Mouse (Mus musculus): ENCODE measurements around the gene Usp46. TPM values are rescaled to one million over a fixed set of nuclear protein-coding genes. Genes with fewer than 3 reads are reported as not detected.
A peak's percentile ranks its signal among the peaks of the same experiment; 100 is the strongest.

Usp46 gene
- total and polyA plus RNA-seq, 3 experiments: 1.7 to 22.5 (median 16.3) TPM

DNA sequence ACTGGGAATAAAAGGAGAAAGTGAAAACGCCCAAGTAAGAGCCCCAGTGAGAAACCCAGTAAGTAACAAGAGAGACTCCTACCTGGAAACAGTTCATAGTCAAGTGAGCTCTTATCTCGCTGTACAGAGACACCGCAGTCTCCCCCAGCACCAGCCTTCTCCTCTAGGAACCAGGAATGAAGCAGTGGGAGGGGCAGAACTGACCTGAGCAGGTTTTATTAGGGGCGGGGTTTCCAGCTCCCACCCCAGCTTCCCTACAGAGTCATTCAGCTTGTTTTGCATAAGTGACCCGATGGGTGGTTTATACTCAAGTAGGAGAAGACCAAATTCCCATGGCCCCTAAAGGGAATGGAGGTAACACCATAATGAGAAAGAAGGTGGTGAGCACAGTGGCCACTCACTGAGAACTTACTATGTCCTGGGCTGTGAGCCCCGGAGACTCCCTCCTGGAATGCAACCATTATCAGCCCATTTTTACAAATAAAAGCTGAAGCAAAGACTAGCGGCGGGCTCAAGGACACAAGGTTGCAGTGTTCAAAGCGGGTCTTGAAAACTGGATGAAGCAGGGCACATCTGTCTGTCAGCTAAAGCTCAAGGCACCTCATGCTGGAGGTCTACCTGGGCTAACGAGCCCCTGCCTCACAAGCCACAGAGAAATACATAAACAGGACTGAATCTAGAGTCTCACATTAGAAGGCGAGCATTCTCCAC lies 2.5 kb downstream of the Usp46 start:
- H3K36me3 ChIP-seq (replicated peaks): peaks cover 22% of the 10 kb centered on the region
- no peaks in the 10 kb centered on the region for H3K9me3 ChIP-seq (replicated peaks)
- H3K4me3 ChIP-seq (ENCODE audit: low read depth, low read length): peak overlapping the region; percentile 66
- DNase-seq (ENCODE audit: low spot score): peak; percentile 61
- TF ChIP-seq TAL1 (conservative IDR thresholded peaks at IDR 0.05; ENCODE audit: low read depth, low read length) (peak; percentile 72), CTCF (IDR thresholded peaks at IDR 0.05; ENCODE audit: low read depth, low read length) (no peak), GATA1 (IDR thresholded peaks at IDR 0.05; ENCODE audit: borderline replicate concordance, low read length) (no peak), POLR2AphosphoS5 (IDR thresholded peaks at IDR 0.05; ENCODE audit: insufficient replicate concordance, low read depth, low read length) (no peak)
- ATAC-seq (ENCODE audit: extremely low read depth, insufficient number of reproducible peaks, low FRiP score, poor library complexity, severe bottlenecking): peak; percentile 61
- peaks cover 78% of the 10 kb centered on the region for H3K4me1 ChIP-seq (ENCODE audit: insufficient read depth, low read depth, low read length)
- no peaks in the 10 kb centered on the region for H3K27me3 ChIP-seq (ENCODE audit: insufficient read depth, low read length)

DNA sequence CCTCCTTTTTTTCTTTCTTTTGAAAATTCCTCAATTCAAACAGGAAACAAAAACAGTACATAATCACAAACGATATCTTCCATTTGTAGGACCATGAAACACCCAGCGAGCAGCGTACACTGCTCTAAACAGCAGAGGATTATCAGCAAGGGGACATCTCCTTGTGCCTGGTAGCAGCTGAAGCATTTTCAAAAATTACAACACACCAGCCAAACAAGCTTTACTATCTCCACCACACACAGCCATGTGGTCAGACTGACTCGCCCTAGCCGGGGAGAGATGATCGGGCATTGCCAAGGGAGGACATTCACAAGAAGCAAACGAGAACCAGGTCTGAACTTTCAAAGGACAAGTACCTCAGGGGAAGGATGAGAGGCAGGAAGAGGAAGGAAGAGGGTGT lies 3.4 kb downstream of the Usp46 start:
- Histone ChIP-seq H3K4me1 (ENCODE audit: insufficient read depth, low read depth, low read length) (peaks cover 76% of the 10 kb centered on the region), H3K27me3 (ENCODE audit: insufficient read depth, low read length) (no peaks in the 10 kb centered on the region), H3K9me3 (replicated peaks) (no peaks in the 10 kb centered on the region), H3K36me3 (replicated peaks) (peaks cover 28% of the 10 kb centered on the region), H3K4me3 (ENCODE audit: low read depth, low read length) (peak overlapping the region; percentile 66)
- DNase-seq (ENCODE audit: low spot score): peak; percentile 30
- TF ChIP-seq TAL1 (conservative IDR thresholded peaks at IDR 0.05; ENCODE audit: low read depth, low read length) (peak; percentile 64), GATA1 (IDR thresholded peaks at IDR 0.05; ENCODE audit: borderline replicate concordance, low read length) (no peak), GATA2 (IDR thresholded peaks at IDR 0.05; ENCODE audit: borderline replicate concordance, low read depth, low read length) (no peak), POLR2AphosphoS5 (IDR thresholded peaks at IDR 0.05; ENCODE audit: insufficient replicate concordance, low read depth, low read length) (no peak), CTCF (IDR thresholded peaks at IDR 0.05; ENCODE audit: low read depth, low read length) (no peak)
- ATAC-seq (ENCODE audit: extremely low read depth, insufficient number of reproducible peaks, low FRiP score, poor library complexity, severe bottlenecking): peak; percentile 32

DNA sequence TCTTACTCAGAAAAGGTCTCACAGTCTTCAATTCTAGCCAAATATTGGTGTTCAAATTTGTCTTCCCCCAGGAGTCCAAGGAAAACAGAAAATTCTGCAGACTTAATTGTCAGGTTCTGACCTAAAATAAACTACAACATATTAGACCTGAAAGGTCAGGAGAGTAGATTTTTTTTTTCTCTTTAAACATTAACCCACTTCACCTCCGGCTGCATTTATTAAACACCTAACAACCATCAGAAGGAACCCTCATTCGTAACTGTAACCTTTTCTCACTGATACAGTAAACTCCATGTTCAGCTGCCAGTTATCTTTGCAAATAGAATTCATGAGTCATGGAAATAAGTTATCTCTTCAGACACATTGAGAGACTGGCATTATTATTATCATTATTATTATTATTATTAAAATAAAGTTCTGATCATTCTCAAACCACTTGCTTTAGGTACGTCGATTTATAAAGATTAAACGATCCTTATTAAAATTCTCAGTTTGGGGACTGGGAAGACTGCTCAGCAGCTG lies 4.9 kb downstream of the Usp46 start:
- Histone ChIP-seq H3K4me3 (ENCODE audit: low read depth, low read length) (peak overlapping the region; percentile 66; the same call in 1 of the 2 replicates), H3K4me1 (ENCODE audit: insufficient read depth, low read depth, low read length) (peaks cover 64% of the 10 kb centered on the region), H3K27me3 (ENCODE audit: insufficient read depth, low read length) (no peaks in the 10 kb centered on the region), H3K9me3 (replicated peaks) (no peaks in the 10 kb centered on the region), H3K36me3 (replicated peaks) (peaks cover 38% of the 10 kb centered on the region)
- TF ChIP-seq TAL1 (conservative IDR thresholded peaks at IDR 0.05; ENCODE audit: low read depth, low read length) (0 out of 2 replicates have a peak, but pooled peaks have one; percentile 25), GATA2 (IDR thresholded peaks at IDR 0.05; ENCODE audit: borderline replicate concordance, low read depth, low read length) (no peak), CTCF (IDR thresholded peaks at IDR 0.05; ENCODE audit: low read depth, low read length) (no peak), POLR2AphosphoS5 (IDR thresholded peaks at IDR 0.05; ENCODE audit: insufficient replicate concordance, low read depth, low read length) (no peak)
- no peak for DNase-seq (ENCODE audit: low spot score)
- peak; percentile 26 for ATAC-seq (ENCODE audit: extremely low read depth, insufficient number of reproducible peaks, low FRiP score, poor library complexity, severe bottlenecking)

DNA sequence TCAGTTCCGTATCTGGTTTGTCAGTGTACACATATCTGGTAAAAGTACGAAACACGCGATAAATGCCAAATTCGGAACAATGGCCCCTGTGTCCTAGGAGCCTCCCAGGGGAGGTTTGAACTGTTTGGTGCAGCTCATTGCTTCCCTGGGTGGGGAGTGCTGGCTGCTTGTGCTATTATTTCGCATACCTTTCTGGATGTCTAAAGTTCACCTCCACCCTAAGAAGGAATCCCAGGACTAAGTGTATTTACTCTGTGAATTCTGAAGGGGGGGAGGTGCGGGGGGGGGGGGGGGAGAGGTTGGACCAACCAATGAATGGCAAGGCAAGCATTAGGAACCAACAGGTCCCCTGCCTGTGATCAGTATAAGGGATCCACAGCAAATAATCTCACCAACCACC lies 6.0 kb downstream of the Usp46 start:
- DNase-seq (ENCODE audit: low spot score) (no peak), ATAC-seq (ENCODE audit: extremely low read depth, insufficient number of reproducible peaks, low FRiP score, poor library complexity, severe bottlenecking) (no peak)
- Histone ChIP-seq H3K36me3 (replicated peaks) (peaks cover 41% of the 10 kb centered on the region), H3K4me1 (ENCODE audit: insufficient read depth, low read depth, low read length) (peaks cover 64% of the 10 kb centered on the region), H3K9me3 (replicated peaks) (no peaks in the 10 kb centered on the region), H3K4me3 (ENCODE audit: low read depth, low read length) (no peak overlapping the region; the same call in 1 of the 2 replicates), H3K27me3 (ENCODE audit: insufficient read depth, low read length) (no peaks in the 10 kb centered on the region)
- TF ChIP-seq GATA1 (IDR thresholded peaks at IDR 0.05; ENCODE audit: borderline replicate concordance, low read length): no peak
- no peak for TF ChIP-seq POLR2AphosphoS5 (IDR thresholded peaks at IDR 0.05; ENCODE audit: insufficient replicate concordance, low read depth, low read length)
- no peak for TF ChIP-seq CTCF (IDR thresholded peaks at IDR 0.05; ENCODE audit: low read depth, low read length)
- no peak for TF ChIP-seq TAL1 (conservative IDR thresholded peaks at IDR 0.05; ENCODE audit: low read depth, low read length)
- TF ChIP-seq GATA2 (IDR thresholded peaks at IDR 0.05; ENCODE audit: borderline replicate concordance, low read depth, low read length): no peak

DNA sequence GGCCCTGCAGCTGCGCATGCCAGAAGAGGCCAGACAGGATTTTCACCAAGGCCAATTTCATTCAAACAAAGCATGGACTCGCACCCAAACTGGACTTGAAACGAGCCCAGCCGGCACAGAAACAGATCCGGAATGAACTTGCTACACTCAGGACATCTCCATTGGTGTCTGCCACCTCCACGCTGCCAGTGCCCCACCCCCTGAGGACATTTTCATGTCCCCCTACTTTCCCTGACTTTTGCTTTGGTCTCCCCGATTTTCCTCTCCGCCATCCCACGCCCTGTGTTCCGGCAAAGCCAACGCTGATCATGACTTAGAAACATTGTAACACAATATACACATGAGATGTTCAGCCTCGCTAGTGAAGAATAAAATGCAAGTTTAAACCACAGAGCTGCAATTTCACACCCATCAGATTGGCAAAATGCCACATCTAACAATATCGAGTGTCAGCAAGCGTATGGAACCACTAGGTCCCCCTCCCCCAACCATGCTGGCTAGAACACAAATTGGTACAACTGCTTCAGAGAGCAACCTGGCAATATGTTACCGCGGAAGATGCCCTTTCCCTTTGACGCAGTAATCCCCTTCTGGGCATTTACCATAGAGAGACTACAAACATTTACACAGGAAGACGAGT lies 6.7 kb downstream of the Usp46 start:
- Histone ChIP-seq H3K27me3 (ENCODE audit: insufficient read depth, low read length) (no peaks in the 10 kb centered on the region), H3K9me3 (replicated peaks) (no peaks in the 10 kb centered on the region), H3K36me3 (replicated peaks) (peaks cover 43% of the 10 kb centered on the region), H3K4me3 (ENCODE audit: low read depth, low read length) (peak overlapping the region; percentile 53; the same call in 1 of the 2 replicates), H3K4me1 (ENCODE audit: insufficient read depth, low read depth, low read length) (peaks cover 62% of the 10 kb centered on the region)
- TF ChIP-seq GATA1 (IDR thresholded peaks at IDR 0.05; ENCODE audit: borderline replicate concordance, low read length) (no peak), POLR2AphosphoS5 (IDR thresholded peaks at IDR 0.05; ENCODE audit: insufficient replicate concordance, low read depth, low read length) (no peak), TAL1 (conservative IDR thresholded peaks at IDR 0.05; ENCODE audit: low read depth, low read length) (no peak), GATA2 (IDR thresholded peaks at IDR 0.05; ENCODE audit: borderline replicate concordance, low read depth, low read length) (no peak), CTCF (IDR thresholded peaks at IDR 0.05; ENCODE audit: low read depth, low read length) (no peak)
- DNase-seq (ENCODE audit: low spot score) (no peak), ATAC-seq (ENCODE audit: extremely low read depth, insufficient number of reproducible peaks, low FRiP score, poor library complexity, severe bottlenecking) (no peak)

All from G1E (cell line).